Mouse (Mus musculus): ENCODE results near the gene Ltbp4. TPM values are rescaled to one million over a fixed set of nuclear protein-coding genes. Genes with fewer than 3 reads are reported as not detected.

The Ltbp4 gene
- polyA plus RNA-seq, 1 experiment from 2014 or later = 29.3 TPM

- Histone ChIP-seq H3K4me3 (no peak overlapping the region), H3K27ac (no peak overlapping the region), H3K4me2 (replicated peaks) (no peak overlapping the region), H3K27me3 (peaks cover 31% of the 10 kb centered on the region), H3K9me3 (no peaks in the 10 kb centered on the region), H3K9ac (no peak overlapping the region), H3K36me3 (0 out of 2 replicates have a peak, but pooled peaks cover 4% of the 10 kb centered on the region), H3K4me1 (peaks cover 15% of the 10 kb centered on the region)
- no peak for ATAC-seq (ENCODE audit: low FRiP score, low read depth)
- WGBS = 77% methylated on average over 24 of the region's 24 CpGs
Observed at GRCm38 (mm10) chr7:27306161-27307160, 31.0 kb downstream of the Ltbp4 start.

GRCm38 (mm10) chr7:27305091-27305730 lies 32.3 kb downstream of the Ltbp4 start:
- Histone ChIP-seq H3K9ac (no peak overlapping the region), H3K4me3 (no peak overlapping the region), H3K36me3 (0 out of 2 replicates have a peak, but pooled peaks cover 4% of the 10 kb centered on the region), H3K4me2 (replicated peaks) (no peak overlapping the region), H3K9me3 (no peaks in the 10 kb centered on the region), H3K27ac (no peak overlapping the region), H3K27me3 (peaks cover 18% of the 10 kb centered on the region), H3K4me1 (peaks cover 10% of the 10 kb centered on the region; the same call in 1 of the 2 replicates)
- 84% methylated on average over 17 of the region's 17 CpGs for WGBS
- ATAC-seq (ENCODE audit: low FRiP score, low read depth) = no peak

- ATAC-seq (ENCODE audit: low FRiP score, low read depth) = no peak
Observed at GRCm38 (mm10) chr7:27302172-27302571, 35.3 kb downstream of the Ltbp4 start.

DNA sequence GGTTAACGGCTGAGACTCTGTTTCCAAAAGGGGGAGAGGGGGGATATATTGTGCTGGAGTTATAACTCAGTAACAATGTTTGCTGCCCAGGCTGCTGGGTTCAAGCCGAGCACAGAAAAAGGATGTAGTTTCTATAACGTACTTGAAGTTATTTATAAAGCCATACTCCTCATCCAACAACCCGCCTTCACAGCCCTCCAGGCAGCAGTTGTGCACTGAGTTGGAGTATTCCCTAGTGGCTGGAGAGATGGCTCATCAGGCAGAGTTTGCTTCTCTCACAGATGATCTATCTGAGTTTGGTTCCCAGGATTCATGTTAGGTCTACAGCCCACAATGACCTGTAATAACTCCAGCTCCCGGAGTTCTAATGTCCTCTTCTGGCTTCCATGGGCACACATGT lies 36.7 kb downstream of the Ltbp4 start:
- 83% methylated on average over 5 of the region's 5 CpGs for WGBS

More at GRCm38 (mm10) chr7:27302172-27302571, 35.3 kb downstream of the Ltbp4 start:
- 8% methylated on average over 11 of the region's 11 CpGs for WGBS
- Histone ChIP-seq H3K4me3 (no peak overlapping the region), H3K27me3 (peaks cover 8% of the 10 kb centered on the region; the same call in 1 of the 2 replicates), H3K4me2 (replicated peaks) (no peak overlapping the region), H3K27ac (no peak overlapping the region), H3K9ac (no peak overlapping the region), H3K36me3 (0 out of 2 replicates have a peak, but pooled peaks cover 4% of the 10 kb centered on the region), H3K4me1 (no peaks in the 10 kb centered on the region), H3K9me3 (no peaks in the 10 kb centered on the region; the same call in 1 of the 2 replicates)

DNA sequence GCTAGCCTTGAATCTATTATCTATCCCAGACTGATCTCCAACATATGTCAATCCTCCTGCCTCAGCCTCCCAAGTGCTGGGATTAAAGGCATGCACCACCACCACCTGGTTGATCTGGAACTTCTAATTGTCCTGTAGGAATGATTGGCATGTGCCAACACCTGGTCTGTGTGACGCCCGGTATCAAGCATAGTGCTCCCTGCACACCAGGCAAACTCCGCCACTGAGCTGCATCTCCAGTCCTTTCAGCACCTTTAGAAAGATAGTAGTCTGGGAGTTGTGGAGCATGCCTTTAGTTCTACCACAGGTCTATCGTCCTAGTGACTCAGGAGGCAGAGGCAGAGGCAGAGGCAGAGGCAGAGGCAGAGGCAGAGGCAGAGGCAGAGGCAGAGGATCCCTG lies 37.1 kb downstream of the Ltbp4 start:
- Histone ChIP-seq H3K36me3 (no peaks in the 10 kb centered on the region), H3K9me3 (no peaks in the 10 kb centered on the region; the same call in 1 of the 2 replicates), H3K4me3 (no peak overlapping the region), H3K4me2 (replicated peaks) (no peak overlapping the region), H3K27ac (no peak overlapping the region), H3K9ac (no peak overlapping the region), H3K4me1 (no peaks in the 10 kb centered on the region), H3K27me3 (peaks cover 6% of the 10 kb centered on the region; the same call in 1 of the 2 replicates)
- 75% methylated on average over 4 of the region's 4 CpGs for WGBS
- no peak for ATAC-seq (ENCODE audit: low FRiP score, low read depth)

More for the DNA sequence above, 36.7 kb downstream of the Ltbp4 start:
- Histone ChIP-seq H3K9me3 (no peaks in the 10 kb centered on the region; the same call in 1 of the 2 replicates), H3K36me3 (no peaks in the 10 kb centered on the region), H3K4me2 (replicated peaks) (no peak overlapping the region), H3K4me3 (no peak overlapping the region), H3K27me3 (peaks cover 8% of the 10 kb centered on the region; the same call in 1 of the 2 replicates), H3K27ac (no peak overlapping the region), H3K9ac (no peak overlapping the region), H3K4me1 (no peaks in the 10 kb centered on the region)
- no peak for ATAC-seq (ENCODE audit: low FRiP score, low read depth)

DNA sequence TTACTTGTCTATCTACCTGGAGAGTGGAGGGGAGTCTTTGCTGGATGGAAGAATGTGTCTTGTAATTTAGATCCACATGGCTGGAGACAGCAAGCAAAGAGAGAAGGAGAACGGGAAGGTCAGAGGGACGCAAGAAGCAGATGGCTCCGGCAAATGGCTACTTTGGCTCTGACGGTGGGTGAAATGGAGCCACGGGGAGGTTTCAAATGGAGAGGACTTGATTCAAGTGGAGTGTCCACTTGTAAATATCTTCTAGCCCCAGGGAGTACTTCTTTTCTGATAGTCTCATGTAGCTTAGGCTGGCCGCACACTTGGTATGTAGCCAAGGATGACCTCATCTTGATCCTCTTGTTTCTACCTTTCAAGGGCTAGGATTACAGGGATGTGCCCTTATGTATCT lies 38.7 kb downstream of the Ltbp4 start:
- Histone ChIP-seq H3K4me3 (no peak overlapping the region), H3K27ac (no peak overlapping the region), H3K9ac (no peak overlapping the region), H3K9me3 (no peaks in the 10 kb centered on the region; the same call in 1 of the 2 replicates), H3K4me1 (no peaks in the 10 kb centered on the region), H3K4me2 (replicated peaks) (no peak overlapping the region), H3K36me3 (no peaks in the 10 kb centered on the region), H3K27me3 (no peaks in the 10 kb centered on the region)
- WGBS = 87% methylated on average over 6 of the region's 6 CpGs
- no peak for ATAC-seq (ENCODE audit: low FRiP score, low read depth)

DNA sequence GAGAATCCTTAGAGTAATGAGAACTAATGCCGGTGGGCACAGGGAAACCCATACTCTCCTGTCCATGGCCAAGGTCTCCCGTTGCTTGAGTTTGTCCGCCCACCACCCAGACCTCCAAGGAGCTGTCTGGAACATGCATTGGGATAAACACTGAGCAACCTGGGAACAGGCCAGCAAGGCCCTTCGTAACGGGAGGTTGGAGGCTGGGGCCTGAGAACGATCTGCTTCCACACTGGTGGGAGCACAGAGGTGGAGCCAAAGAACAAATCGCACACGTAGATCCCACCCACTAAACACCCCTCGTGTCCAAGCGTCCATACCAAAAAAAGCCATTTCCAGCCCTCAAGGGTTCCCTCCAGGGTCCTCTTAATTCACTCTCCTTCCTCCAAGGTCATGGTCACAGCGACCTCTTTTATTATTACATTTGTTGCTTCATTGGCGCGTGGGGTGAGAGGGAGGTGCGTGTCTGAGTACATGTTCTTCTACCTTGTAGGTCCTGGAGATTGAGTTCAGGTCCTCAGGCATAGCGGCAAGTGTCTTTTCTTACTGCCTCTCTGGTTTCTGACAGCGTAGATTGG lies 39.4 kb downstream of the Ltbp4 start:
- Histone ChIP-seq H3K4me1 (no peaks in the 10 kb centered on the region), H3K4me2 (replicated peaks) (no peak overlapping the region), H3K4me3 (no peak overlapping the region), H3K27me3 (no peaks in the 10 kb centered on the region), H3K9me3 (no peaks in the 10 kb centered on the region; the same call in 1 of the 2 replicates), H3K36me3 (no peaks in the 10 kb centered on the region), H3K27ac (no peak overlapping the region), H3K9ac (no peak overlapping the region)
- WGBS = 79% methylated on average over 16 of the region's 16 CpGs
- ATAC-seq (ENCODE audit: low FRiP score, low read depth) = no peak

GRCm38 (mm10) chr7:27296518-27296917 lies 41.0 kb downstream of the Ltbp4 start:
- ATAC-seq (ENCODE audit: low FRiP score, low read depth) = no peak
- H3K4me1 ChIP-seq = no peaks in the 10 kb centered on the region
- no peak overlapping the region for H3K4me3 ChIP-seq
- H3K27me3 ChIP-seq = no peaks in the 10 kb centered on the region
- WGBS = 90% methylated on average over 4 of the region's 4 CpGs
- H3K4me2 ChIP-seq (replicated peaks) = no peak overlapping the region
- H3K27ac ChIP-seq = no peak overlapping the region
- H3K9ac ChIP-seq = no peak overlapping the region
- H3K9me3 ChIP-seq = no peaks in the 10 kb centered on the region; the same call in 1 of the 2 replicates
- H3K36me3 ChIP-seq = no peaks in the 10 kb centered on the region

GRCm38 (mm10) chr7:27295956-27296355 lies 41.5 kb downstream of the Ltbp4 start:
- Histone ChIP-seq H3K9ac (no peak overlapping the region), H3K36me3 (no peaks in the 10 kb centered on the region), H3K27ac (no peak overlapping the region), H3K9me3 (no peaks in the 10 kb centered on the region; the same call in 1 of the 2 replicates), H3K4me1 (no peaks in the 10 kb centered on the region), H3K4me2 (replicated peaks) (no peak overlapping the region), H3K27me3 (no peaks in the 10 kb centered on the region), H3K4me3 (no peak overlapping the region)
- no peak for ATAC-seq (ENCODE audit: low FRiP score, low read depth)
- WGBS = 89% methylated on average over 4 of the region's 4 CpGs

- Histone ChIP-seq H3K4me3 (no peak overlapping the region), H3K9ac (no peak overlapping the region; the same call in 1 of the 2 replicates), H3K4me2 (replicated peaks) (no peak overlapping the region), H3K36me3 (no peaks in the 10 kb centered on the region), H3K27me3 (no peaks in the 10 kb centered on the region), H3K4me1 (no peaks in the 10 kb centered on the region), H3K9me3 (no peaks in the 10 kb centered on the region), H3K27ac (no peak overlapping the region)
- ATAC-seq (ENCODE audit: low FRiP score, low read depth) = no peak
- 59% methylated on average over 12 of the region's 12 CpGs for WGBS
Observed at GRCm38 (mm10) chr7:27291795-27292466, 45.6 kb downstream of the Ltbp4 start.

- WGBS = 69% methylated on average over 2 of the region's 2 CpGs
- Histone ChIP-seq H3K4me2 (replicated peaks) (no peak overlapping the region), H3K4me1 (peaks cover under 1% of the 10 kb centered on the region; the same call in 1 of the 2 replicates), H3K36me3 (no peaks in the 10 kb centered on the region), H3K4me3 (no peak overlapping the region), H3K9ac (no peak overlapping the region), H3K9me3 (no peaks in the 10 kb centered on the region), H3K27me3 (0 out of 2 replicates have a peak, but pooled peaks cover under 1% of the 10 kb centered on the region), H3K27ac (no peak overlapping the region)
- ATAC-seq (ENCODE audit: low FRiP score, low read depth) = no peak
Observed at GRCm38 (mm10) chr7:27290555-27290954, 46.9 kb downstream of the Ltbp4 start.
